Mouse (Mus musculus): ENCODE results near the gene Plk4. TPM values are rescaled to one million over a fixed set of nuclear protein-coding genes. Genes with fewer than 3 reads are reported as not detected.
"Not testable (repeated sequence)": the region's sequence is repeated elsewhere in the genome, so short reads cannot be mapped to it uniquely, and the experiment has no call there.

The Plk4 gene
- polyA plus RNA-seq, 1 experiment from 2014 or later, result 51.8 TPM

DNA sequence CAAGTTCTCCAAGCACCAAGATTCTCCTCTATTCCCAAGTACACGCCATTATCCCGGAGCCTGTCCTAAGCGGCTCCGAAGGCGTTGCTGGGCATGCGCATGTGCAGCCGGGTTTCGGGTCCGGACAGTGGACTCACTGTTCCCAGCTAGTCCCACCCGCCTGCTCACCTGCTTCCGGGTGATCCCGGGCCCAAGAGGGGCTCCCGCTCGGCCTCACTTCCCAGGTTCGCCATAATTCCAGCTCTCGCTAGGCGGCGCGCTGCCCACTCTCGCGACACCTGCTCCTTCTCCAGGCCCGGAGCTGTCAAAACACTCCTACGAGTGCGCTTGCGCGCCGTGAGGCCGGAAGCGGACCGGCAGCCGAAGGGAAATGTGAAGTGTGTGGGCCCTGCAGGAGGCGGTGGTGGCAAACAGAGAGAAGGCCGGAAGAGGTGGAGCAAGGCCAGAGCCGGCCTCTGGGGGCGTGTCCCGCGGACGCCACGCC, 46.7 kb downstream of the Plk4 start, which contains the start of gene Mfsd8:
Gene Mfsd8, minus strand, starts transcription at position 414 of the 484 bp plus-strand sequence.
- H3K9me3 ChIP-seq, H3K36me3 ChIP-seq, H3K27me3 ChIP-seq, H3K4me1 ChIP-seq: not testable (repeated sequence)
- WGBS, result 0% methylated on average over 39 of the region's 39 CpGs
- peak within 1 kb of the TSS; percentile 57 for H3K27ac ChIP-seq
- H3K9ac ChIP-seq, result peak within 1 kb of the TSS; percentile 74
- peak within 1 kb of the TSS; percentile 52 for H3K4me3 ChIP-seq
- ATAC-seq (ENCODE audit: insufficient number of reproducible peaks, insufficient read depth, low FRiP score, low TSS enrichment, low read depth), result peak; percentile 99
- peak within 1 kb of the TSS; percentile 71 for H3K4me2 ChIP-seq

DNA sequence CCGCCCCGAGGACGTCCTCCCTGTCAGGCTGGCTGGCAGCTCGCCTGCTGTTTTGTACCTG, 47.0 kb downstream of the Plk4 start, which contains the start of gene Abhd18:
Gene Abhd18, plus strand, starts transcription at position 14 of the 61 bp plus-strand sequence.
- not testable (repeated sequence) for ATAC-seq (ENCODE audit: insufficient number of reproducible peaks, insufficient read depth, low FRiP score, low TSS enrichment, low read depth)

DNA sequence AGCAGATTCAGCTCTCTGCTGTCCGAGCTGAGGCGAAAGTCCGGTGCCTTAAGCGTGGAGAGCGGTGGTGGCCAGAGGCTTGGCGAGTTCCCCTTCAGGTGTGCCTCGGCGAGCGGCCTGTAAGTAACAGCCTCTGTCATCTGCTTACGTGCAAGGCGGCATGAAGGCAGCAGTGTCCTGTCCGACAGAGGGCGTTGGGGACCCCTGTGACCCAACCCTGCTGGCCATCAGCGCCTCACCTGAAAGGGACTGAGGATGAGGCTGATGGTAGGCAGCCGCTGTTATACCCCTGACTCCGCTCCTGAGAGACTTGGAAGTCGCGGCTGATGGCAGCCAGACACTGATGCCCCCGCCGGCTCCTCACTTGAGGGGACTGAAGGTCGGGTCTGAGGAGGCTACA, 47.2 kb downstream of the Plk4 start:
- Histone ChIP-seq H3K4me3 (peak overlapping the region; percentile 52), H3K4me2 (peak overlapping the region; percentile 71), H3K27ac (peak overlapping the region; percentile 28; the same call in 1 of the 2 replicates), H3K9ac (peak overlapping the region; percentile 74)
- not testable (repeated sequence) for ATAC-seq (ENCODE audit: insufficient number of reproducible peaks, insufficient read depth, low FRiP score, low TSS enrichment, low read depth); H3K36me3 ChIP-seq; H3K4me1 ChIP-seq; H3K27me3 ChIP-seq; H3K9me3 ChIP-seq
- under 1% methylated on average over 16 of the region's 21 CpGs for WGBS

More for the DNA sequence above, 47.0 kb downstream of the Plk4 start, which contains the start of gene Abhd18:
- WGBS, result 0% methylated on average over 2 of the region's 4 CpGs
- Histone ChIP-seq H3K9ac (peak within 1 kb of the TSS; percentile 74), H3K4me2 (peak within 1 kb of the TSS; percentile 71), H3K4me3 (peak within 1 kb of the TSS; percentile 52), H3K27ac (peak within 1 kb of the TSS; percentile 57)
- not testable (repeated sequence) for H3K4me1 ChIP-seq, H3K36me3 ChIP-seq, H3K9me3 ChIP-seq, H3K27me3 ChIP-seq

DNA sequence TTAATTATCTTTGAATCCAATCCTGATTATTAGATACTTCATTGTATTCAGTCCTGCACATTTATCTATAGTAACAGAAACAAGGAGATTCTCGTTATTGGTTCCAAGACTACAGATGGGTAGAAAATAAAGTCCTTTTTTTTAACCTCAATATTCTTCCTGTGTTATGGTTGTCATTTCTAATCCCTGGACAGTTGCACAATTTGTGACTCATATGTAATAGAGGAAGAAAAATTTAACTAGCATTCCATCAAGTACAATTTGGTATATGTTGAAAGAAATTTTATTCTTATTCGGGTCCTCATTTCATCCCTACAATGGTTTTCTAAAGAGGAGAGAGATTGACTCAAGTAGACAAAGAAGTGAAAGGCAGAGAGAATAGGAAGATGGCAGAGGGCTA, 48.1 kb downstream of the Plk4 start:
- 91% methylated on average over 2 of the region's 2 CpGs for WGBS
- H3K27me3 ChIP-seq; H3K4me3 ChIP-seq; H3K36me3 ChIP-seq; H3K4me1 ChIP-seq; ATAC-seq (ENCODE audit: insufficient number of reproducible peaks, insufficient read depth, low FRiP score, low TSS enrichment, low read depth); H3K9ac ChIP-seq; H3K4me2 ChIP-seq; H3K27ac ChIP-seq; H3K9me3 ChIP-seq: not testable (repeated sequence)

DNA sequence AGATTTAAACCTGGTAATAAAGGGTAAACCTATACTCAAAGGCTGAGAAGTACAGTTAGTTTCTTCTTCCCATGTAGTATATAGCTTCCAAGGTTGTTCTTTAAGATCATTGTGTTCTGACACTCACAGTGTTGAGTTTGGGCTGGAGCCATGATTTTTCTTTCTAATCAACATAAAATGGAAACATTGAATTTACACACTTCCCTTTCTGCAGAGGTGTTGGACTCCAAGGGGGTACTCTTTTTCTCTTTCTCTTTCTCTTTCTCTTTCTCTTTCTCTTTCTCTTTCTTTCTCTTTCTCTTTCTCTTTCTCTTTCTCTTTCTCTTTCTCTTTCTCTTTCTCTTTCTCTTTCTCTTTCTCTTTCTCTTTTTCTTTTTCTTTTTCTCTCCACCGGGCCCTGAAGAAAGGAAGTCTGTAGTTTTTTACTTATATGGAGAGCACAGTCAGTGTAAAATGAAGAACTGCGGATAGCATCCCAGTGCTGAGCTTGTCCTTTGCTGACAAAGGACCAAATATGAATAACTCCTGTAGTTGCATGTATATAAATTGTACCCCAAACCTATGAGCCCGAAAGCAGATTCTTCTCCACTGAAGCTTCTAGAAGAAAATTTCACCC, 53.4 kb downstream of the Plk4 start:
- H3K9me3 ChIP-seq; H3K36me3 ChIP-seq; H3K27me3 ChIP-seq; H3K27ac ChIP-seq; H3K4me1 ChIP-seq; ATAC-seq (ENCODE audit: insufficient number of reproducible peaks, insufficient read depth, low FRiP score, low TSS enrichment, low read depth); H3K4me3 ChIP-seq; H3K9ac ChIP-seq; H3K4me2 ChIP-seq: not testable (repeated sequence)
- 91% methylated on average over 3 of the region's 3 CpGs for WGBS

Other genes with a start within 250 kb of the Plk4 start
- gene Slc25a31, start 91.2 kb upstream of the Plk4 start, polyA plus RNA-seq (2015; fragmentation: Nextera tagmentation; extraction: Ambion mirVana), result 0.23 and 0.25 TPM in 2 replicates
- gene Hspa4l, start 55.5 kb upstream of the Plk4 start, polyA plus RNA-seq (2015; fragmentation: Nextera tagmentation; extraction: Ambion mirVana), result 5.1 and 8.1 TPM in 2 replicates
- gene Mfsd8, start 46.9 kb downstream of the Plk4 start, polyA plus RNA-seq (2015; fragmentation: Nextera tagmentation; extraction: Ambion mirVana), result 8.5 and 11.0 TPM in 2 replicates
- 11.3 and 12.8 TPM in 2 replicates for gene Abhd18, start 47.0 kb downstream of the Plk4 start, polyA plus RNA-seq (2015; fragmentation: Nextera tagmentation; extraction: Ambion mirVana)
- gene 1700034I23Rik, start 102.5 kb downstream of the Plk4 start, polyA plus RNA-seq (2015; fragmentation: Nextera tagmentation; extraction: Ambion mirVana), result 0.17 and 0.40 TPM in 2 replicates
- gene Larp1b, start 149.8 kb downstream of the Plk4 start, polyA plus RNA-seq (2015; fragmentation: Nextera tagmentation; extraction: Ambion mirVana), result 0.65 and 0.96 TPM in 2 replicates

Data from embryonic facial prominence, embryonic 13.5 days (tissue).